Mouse (Mus musculus) gastrocnemius, postnatal 14 days (tissue): ENCODE data around the gene Cpne9. TPM values are rescaled to one million over a fixed set of nuclear protein-coding genes. Genes with fewer than 3 reads are reported as not detected.
A peak's percentile ranks its signal among the peaks of the same experiment; 100 is the strongest.

Experiments
- DNase-seq: peaks from one replicate; pipeline ENCODE4 v3.0.0; 2021; ENCODE audit warnings: mixed read lengths
- intact Hi-C: fragments of 180-260 bp; cut with DNase I; formaldehyde crosslinking; loops from one replicate; pipeline ENCODE4 v1.15.1; 2025; ENCODE audit warnings: low total_unique reads
- long read RNA-seq, 2 experiments: library from polyadenylated mRNA; stranded (forward); transcript quantifications; one replicate each; pipeline ENCODE4 v2.0.0; 2021
- total RNA-seq, 2 experiments: library from RNA; stranded (reverse); gene quantifications; 2 replicates each; pipeline ENCODE4 v1.2.3; 2021

The Cpne9 gene
- total RNA-seq, result under 1 TPM in 1 of 2 experiments, not detected in 1; 0.14 TPM
- long read RNA-seq, experiment 1, partial matches to known transcripts, result 0 of 1 reads
- long read RNA-seq, experiment 1, other reads (novel, unspliced or antisense), result 1 of 1 reads
- long read RNA-seq, experiment 2, result 0 reads

GRCm38 (mm10) chr6:113282101-113282802, at the start of gene Cpne9:
TSS of gene Cpne9 (plus strand) at chr6:113282307.
- no peak for DNase-seq
- intact Hi-C loops, result loop anchor here (10.0 kb wide), 1 partner anchor 87 kb away; the partner anchor contains the start of gene Lhfpl4

- no peak for DNase-seq
- intact Hi-C loops, result no loop called here
Measured at GRCm38 (mm10) chr6:113235141-113235540, 47.0 kb upstream of the Cpne9 start.

- intact Hi-C loops, result no loop called here
- peak; percentile 100 for DNase-seq
Measured at GRCm38 (mm10) chr6:113237542-113238270, 44.4 kb upstream of the Cpne9 start, which contains the start of gene Mtmr14. TSS of gene Mtmr14 (plus strand) at chr6:113237843.

GRCm38 (mm10) chr6:113238442-113238841, 43.7 kb upstream of the Cpne9 start:
- intact Hi-C loops, result no loop called here

GRCm38 (mm10) chr6:113242753-113243152, 39.4 kb upstream of the Cpne9 start:
- intact Hi-C loops, result no loop called here
- DNase-seq, result no peak

More at GRCm38 (mm10) chr6:113238442-113238841, 43.7 kb upstream of the Cpne9 start:
- no peak for DNase-seq

GRCm38 (mm10) chr6:113245585-113245984, 36.5 kb upstream of the Cpne9 start:
- intact Hi-C loops, result no loop called here
- DNase-seq, result no peak

GRCm38 (mm10) chr6:113250786-113251185, 31.3 kb upstream of the Cpne9 start:
- DNase-seq, result no peak
- intact Hi-C loops, result no loop called here

- no peak for DNase-seq
- intact Hi-C loops, result no loop called here
Measured at GRCm38 (mm10) chr6:113251921-113252320, 30.2 kb upstream of the Cpne9 start.

GRCm38 (mm10) chr6:113254899-113255298, 27.2 kb upstream of the Cpne9 start:
- no peak for DNase-seq
- intact Hi-C loops, result no loop called here

GRCm38 (mm10) chr6:113261174-113261858, 20.8 kb upstream of the Cpne9 start:
- intact Hi-C loops, result no loop called here
- DNase-seq, result no peak

GRCm38 (mm10) chr6:113263531-113263930, 18.6 kb upstream of the Cpne9 start:
- intact Hi-C loops, result no loop called here
- DNase-seq, result no peak

GRCm38 (mm10) chr6:113264429-113264828, 17.7 kb upstream of the Cpne9 start:
- no peak for DNase-seq

GRCm38 (mm10) chr6:113266996-113267655, 15.0 kb upstream of the Cpne9 start:
- intact Hi-C loops, result no loop called here

More at GRCm38 (mm10) chr6:113264429-113264828, 17.7 kb upstream of the Cpne9 start:
- intact Hi-C loops, result no loop called here

GRCm38 (mm10) chr6:113267988-113268387, 14.1 kb upstream of the Cpne9 start:
- intact Hi-C loops, result no loop called here
- DNase-seq, result no peak

More at GRCm38 (mm10) chr6:113266996-113267655, 15.0 kb upstream of the Cpne9 start:
- no peak for DNase-seq

- intact Hi-C loops, result no loop called here
- no peak for DNase-seq
Measured at GRCm38 (mm10) chr6:113272365-113272764, 9.7 kb upstream of the Cpne9 start.

- intact Hi-C loops, result no loop called here
- no peak for DNase-seq
Measured at GRCm38 (mm10) chr6:113276846-113277245, 5.3 kb upstream of the Cpne9 start.

GRCm38 (mm10) chr6:113281676-113282075, 431 bp upstream of the Cpne9 start:
- intact Hi-C loops, result loop anchor here (10.0 kb wide), 1 partner anchor 87 kb away; the partner anchor contains the start of gene Lhfpl4

GRCm38 (mm10) chr6:113282969-113283368, 862 bp downstream of the Cpne9 start:
- no peak for DNase-seq
- intact Hi-C loops, result loop anchor here (10.0 kb wide), 1 partner anchor 88 kb away; the partner anchor contains the start of gene Lhfpl4

More at GRCm38 (mm10) chr6:113281676-113282075, 431 bp upstream of the Cpne9 start:
- no peak for DNase-seq

GRCm38 (mm10) chr6:113283500-113283899, 1.4 kb downstream of the Cpne9 start:
- intact Hi-C loops, result loop anchor here (10.0 kb wide), 1 partner anchor 89 kb away; the partner anchor contains the start of gene Lhfpl4

More at GRCm38 (mm10) chr6:113283500-113283899, 1.4 kb downstream of the Cpne9 start:
- DNase-seq, result no peak
